Mouse (Mus musculus) frontal cortex, postnatal 25 days (tissue): ENCODE measurements at regions not wholly inside any gene's neighbourhood (a gene's known extent, or its start where the extent isn't known, plus 50 kb on each side); places are given as distances from the start of the nearest gene placed in this dataset.
A peak's percentile ranks its signal among the peaks of the same experiment; 100 is the strongest.

Experiments
- DNase-seq, 2 experiments: peaks; one replicate each; pipeline ENCODE4 v3.0.0; 2022; ENCODE audit warnings: low spot score in 2 of 2

- no peak for DNase-seq
These were observed 423.3 kb downstream of the Basp1 start for GRCm38 (mm10) chr15:24990082-24990786.

- DNase-seq, result no peak
These were observed 432.7 kb downstream of the Basp1 start for GRCm38 (mm10) chr15:24980841-24981240.

GRCm38 (mm10) chr15:24972020-24972419 lies 441.5 kb downstream of the Basp1 start:
- no peak for DNase-seq

- peak; percentile 20 to 28 for DNase-seq
These were observed 444.2 kb downstream of the Basp1 start for GRCm38 (mm10) chr15:24969391-24969812.

GRCm38 (mm10) chr15:24968636-24969317 lies 444.8 kb downstream of the Basp1 start:
- no peak for DNase-seq

- no peak for DNase-seq
These were observed 483.8 kb downstream of the Basp1 start for GRCm38 (mm10) chr15:24929742-24930141.

GRCm38 (mm10) chr15:24911866-24912265 lies 501.7 kb downstream of the Basp1 start:
- DNase-seq, result no peak

GRCm38 (mm10) chr15:24911466-24911865 lies 502.1 kb downstream of the Basp1 start:
- no peak for DNase-seq

GRCm38 (mm10) chr15:24906957-24907356 lies 506.6 kb downstream of the Basp1 start:
- no peak for DNase-seq

- no peak for DNase-seq
These were observed 534.7 kb downstream of the Basp1 start for GRCm38 (mm10) chr15:24878846-24879245.

- DNase-seq, result no peak
These were observed 535.6 kb downstream of the Basp1 start for GRCm38 (mm10) chr15:24877711-24878598.

GRCm38 (mm10) chr15:24876157-24876731 lies 537.3 kb downstream of the Basp1 start:
- no peak for DNase-seq

- no peak for DNase-seq
These were observed 573.3 kb downstream of the Basp1 start for GRCm38 (mm10) chr15:24840271-24840670.

- DNase-seq, result no peak
These were observed 575.2 kb downstream of the Basp1 start for GRCm38 (mm10) chr15:24838390-24838789.

- no peak for DNase-seq
These were observed 585.7 kb downstream of the Basp1 start for GRCm38 (mm10) chr15:24827881-24828280.

GRCm38 (mm10) chr15:24827259-24827658 lies 586.3 kb downstream of the Basp1 start:
- DNase-seq, result no peak

- DNase-seq, result no peak
These were observed 616.7 kb downstream of the Basp1 start for GRCm38 (mm10) chr15:24796836-24797235.

- DNase-seq, result no peak
These were observed 620.2 kb downstream of the Basp1 start for GRCm38 (mm10) chr15:24793381-24793780.

GRCm38 (mm10) chr15:24786336-24786735 lies 627.2 kb downstream of the Basp1 start:
- DNase-seq, result no peak

GRCm38 (mm10) chr15:24778234-24778633 lies 635.3 kb downstream of the Basp1 start:
- DNase-seq, result no peak

GRCm38 (mm10) chr15:24751480-24752157 lies 661.9 kb downstream of the Basp1 start:
- no peak for DNase-seq
